Mouse (Mus musculus) cerebral cortex, adult 2 months (tissue): Measurements from ENCODE around the gene Serpina3b.

Experiments
- WGBS: fragments of 180-500 bp; shearing (Covaris S2); methylation state at CpG from one replicate; pipeline ENCODE4 v1.1.7; 2018; 5-methylcytosine and 5-hydroxymethylcytosine counted together

Serpina3b gene

DNA sequence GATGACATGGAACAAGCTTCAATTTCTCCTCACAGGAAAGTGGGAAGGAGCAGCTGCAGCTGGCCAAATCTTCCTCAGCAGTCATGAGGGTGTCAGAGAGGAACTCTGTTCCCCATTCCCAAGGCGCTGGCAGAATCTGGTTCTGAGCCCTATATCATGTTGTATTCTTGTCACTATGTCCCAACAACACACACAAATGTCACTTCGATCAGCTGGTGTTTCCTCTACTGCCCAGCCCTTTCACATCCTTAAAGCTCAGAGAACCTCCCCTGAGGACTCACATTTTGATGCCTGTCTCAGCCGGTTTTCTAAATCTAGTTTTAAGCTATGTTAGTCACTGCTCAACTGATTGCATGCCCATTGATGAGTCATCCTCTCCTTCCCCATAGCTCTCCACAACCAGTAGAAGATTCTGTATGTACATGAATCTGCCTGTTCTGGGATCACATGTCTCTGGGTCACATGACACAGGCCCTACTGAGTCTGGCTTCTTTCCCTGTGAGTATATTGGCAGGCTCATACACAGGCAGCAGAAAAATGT is 58.3 kb downstream of the Serpina3b start:
- 61% methylated on average over 3 of the region's 3 CpGs for WGBS
